Mouse (Mus musculus): ENCODE measurements at regions not wholly inside any gene's neighbourhood (a gene's known extent, or its start where the extent isn't known, plus 50 kb on each side); places are given as distances from the start of the nearest gene placed in this dataset.
"Not testable (repeated sequence)": the region's sequence is repeated elsewhere in the genome, so short reads cannot be mapped to it uniquely, and the experiment has no call there.

DNA sequence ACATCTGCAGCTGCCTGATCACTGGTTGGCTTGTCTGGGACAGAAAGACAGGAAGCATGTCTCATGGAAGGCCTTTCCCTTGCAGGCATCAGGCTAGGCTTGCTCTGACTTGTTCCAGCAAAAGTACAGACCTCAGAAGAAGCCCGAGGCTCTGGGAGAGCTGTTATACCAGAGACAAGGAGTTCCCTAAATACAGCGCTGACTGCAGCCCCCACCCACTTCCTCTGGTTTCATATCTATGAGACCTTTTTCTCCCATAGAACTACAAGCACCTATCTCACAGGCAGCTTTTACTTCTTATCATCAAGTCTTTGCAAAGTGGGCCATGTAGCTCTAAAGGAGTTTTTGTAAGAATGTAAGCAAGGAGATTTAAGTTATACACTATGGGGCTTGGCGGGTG lies 312.2 kb upstream of the Vmn1r3 start:
- not testable (repeated sequence) for DNase-seq (ENCODE audit: extremely low read depth, insufficient read length, low spot score)

DNA sequence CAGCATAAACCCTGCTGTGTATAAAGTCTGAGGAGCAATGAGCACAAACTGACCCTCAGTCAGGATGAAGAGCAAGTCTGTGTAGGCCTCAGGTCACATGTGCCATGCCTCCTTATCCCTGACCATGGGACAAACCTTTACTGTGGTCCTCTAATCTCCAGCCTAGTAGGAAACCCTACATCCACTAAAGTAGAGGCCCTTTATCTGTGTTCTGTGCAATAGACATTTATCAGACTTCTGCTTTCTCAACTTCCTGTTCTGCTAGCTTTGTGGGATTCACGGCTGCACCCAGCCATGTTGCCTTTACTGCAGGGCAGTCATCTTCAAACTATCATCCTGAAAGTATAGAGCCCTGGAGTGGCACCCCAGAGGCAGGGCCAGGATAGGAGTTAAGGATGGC lies 310.8 kb upstream of the Vmn1r3 start:
- not testable (repeated sequence) for DNase-seq (ENCODE audit: extremely low read depth, insufficient read length, low spot score)

DNA sequence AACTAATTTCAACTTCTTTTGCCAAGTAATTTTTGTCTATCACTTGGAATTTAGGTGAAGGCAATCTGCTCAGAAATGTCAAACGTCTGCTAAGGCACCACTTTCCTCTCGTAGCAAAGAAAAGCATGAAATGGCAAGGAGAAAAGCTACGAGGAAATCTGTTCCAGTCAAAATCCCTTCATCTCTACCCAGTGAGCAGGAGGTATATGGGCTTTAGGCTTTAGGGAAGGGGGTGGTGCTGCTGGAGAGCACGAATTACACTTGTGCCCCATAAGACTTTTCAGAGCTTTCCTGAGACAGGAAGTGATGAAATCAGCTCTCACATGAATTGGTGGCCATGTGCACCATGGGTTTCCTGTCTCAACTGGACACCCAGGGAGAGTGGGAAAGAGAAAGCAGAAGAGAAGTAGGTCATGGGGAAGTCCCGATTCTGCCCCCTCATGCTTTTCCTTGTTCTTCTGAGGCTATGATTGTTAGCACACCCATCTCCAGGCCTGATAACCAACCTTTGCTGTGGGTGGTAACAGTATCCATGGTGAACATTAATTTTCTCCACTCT lies 309.0 kb upstream of the Vmn1r3 start:
- DNase-seq (ENCODE audit: extremely low read depth, insufficient read length, low spot score) = not testable (repeated sequence)

DNA sequence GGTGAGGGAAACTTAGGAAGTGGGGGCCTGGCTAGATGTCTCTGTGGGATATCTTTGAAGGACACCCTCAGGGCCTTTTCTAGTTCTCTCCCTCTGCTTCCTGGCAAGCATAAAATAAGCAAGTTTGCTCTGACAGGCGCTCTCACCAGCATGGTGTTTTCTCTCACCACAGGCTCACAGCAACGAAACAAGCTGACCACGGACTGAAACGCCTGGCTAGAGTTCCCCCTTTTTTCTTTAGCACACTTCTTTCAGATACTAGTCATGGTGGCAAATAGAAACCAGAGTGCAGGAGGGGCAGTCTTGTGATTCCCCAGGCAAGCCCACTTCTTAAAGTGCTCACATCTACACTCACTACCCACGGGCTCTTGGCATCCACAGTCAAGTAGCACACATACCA lies 305.7 kb upstream of the Vmn1r3 start:
- not testable (repeated sequence) for DNase-seq (ENCODE audit: extremely low read depth, insufficient read length, low spot score)

DNA sequence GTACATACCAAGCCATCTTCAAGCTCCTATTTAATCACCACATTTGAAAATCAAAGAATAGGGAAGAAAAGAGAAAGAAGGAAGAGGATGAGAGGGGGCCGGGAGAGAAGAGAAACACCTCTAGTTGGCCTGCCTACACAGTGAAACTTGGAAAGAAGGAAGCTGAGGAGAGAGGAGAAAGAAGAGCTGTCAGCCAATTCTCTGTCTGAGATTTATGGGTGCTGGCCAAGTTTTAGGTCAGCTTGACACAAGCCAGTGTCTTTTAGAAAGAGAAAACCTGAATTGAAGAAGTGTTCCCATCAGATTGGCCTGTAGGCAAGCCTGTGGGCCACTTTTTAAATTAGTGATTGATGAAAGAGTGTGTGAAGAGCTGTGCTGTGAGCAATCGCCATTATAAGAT lies 296.9 kb upstream of the Vmn1r3 start:
- no peak for DNase-seq (ENCODE audit: extremely low read depth, insufficient read length, low spot score)

DNA sequence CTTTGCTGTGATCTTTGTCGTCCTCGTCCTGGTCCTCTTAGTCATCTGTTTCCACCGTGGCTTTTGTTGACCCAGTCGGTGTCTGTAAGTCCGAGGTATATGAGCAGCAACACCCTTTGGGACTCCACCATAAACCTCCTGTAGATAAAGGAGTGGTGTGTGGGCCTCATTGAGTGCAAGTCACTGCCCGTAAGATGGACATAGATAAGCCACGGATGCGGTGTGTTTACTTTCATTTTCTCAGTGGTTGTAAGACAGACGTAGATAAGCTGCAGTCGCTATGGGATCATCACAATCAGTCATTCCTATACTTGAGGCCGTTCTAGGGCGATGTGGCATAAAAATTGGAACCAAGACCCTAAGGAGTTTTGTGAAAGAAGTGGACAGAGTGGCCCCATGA lies 271.6 kb upstream of the Vmn1r3 start:
- no peak for DNase-seq (ENCODE audit: extremely low read depth, insufficient read length, low spot score)

DNA sequence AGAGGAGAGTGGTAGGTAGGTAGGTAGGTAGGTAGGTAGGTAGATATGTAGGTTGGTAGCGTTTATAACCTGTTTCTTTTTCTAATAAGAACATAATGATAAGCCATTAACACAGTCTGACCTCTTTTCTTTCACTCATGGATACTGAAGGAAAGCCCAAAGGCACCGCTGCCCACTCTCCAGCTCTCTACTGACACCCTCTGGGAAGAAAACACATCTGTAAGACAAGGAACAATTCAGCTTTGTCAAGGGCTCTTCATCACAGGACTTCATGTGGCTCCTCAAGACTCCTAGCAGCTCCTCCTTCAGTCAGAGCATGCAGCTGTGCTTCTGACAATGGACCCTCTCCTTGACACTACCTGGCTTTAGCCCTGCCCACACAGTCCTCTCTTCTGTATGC lies 252.2 kb upstream of the Vmn1r3 start:
- not testable (repeated sequence) for DNase-seq (ENCODE audit: extremely low read depth, insufficient read length, low spot score)

DNA sequence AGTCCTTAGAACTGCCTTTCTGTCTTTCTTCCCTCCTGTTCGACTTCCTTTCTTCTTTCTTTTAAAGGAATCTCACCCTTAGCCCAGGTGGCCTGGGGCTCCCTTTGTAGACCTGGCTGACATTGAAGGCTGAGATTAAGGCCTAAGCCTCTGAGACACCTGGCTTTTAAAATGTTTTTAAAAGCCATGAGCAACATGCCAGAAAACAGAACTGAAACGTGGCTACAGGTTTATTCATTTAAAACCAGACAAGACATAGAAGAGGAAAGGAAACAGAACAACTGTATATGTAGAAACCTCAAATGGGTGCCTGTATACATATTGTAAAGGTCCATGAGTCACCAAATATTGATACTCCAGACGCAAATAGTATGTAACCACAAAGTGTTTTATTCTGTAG lies 242.8 kb upstream of the Vmn1r3 start:
- DNase-seq (ENCODE audit: extremely low read depth, insufficient read length, low spot score) = no peak

DNA sequence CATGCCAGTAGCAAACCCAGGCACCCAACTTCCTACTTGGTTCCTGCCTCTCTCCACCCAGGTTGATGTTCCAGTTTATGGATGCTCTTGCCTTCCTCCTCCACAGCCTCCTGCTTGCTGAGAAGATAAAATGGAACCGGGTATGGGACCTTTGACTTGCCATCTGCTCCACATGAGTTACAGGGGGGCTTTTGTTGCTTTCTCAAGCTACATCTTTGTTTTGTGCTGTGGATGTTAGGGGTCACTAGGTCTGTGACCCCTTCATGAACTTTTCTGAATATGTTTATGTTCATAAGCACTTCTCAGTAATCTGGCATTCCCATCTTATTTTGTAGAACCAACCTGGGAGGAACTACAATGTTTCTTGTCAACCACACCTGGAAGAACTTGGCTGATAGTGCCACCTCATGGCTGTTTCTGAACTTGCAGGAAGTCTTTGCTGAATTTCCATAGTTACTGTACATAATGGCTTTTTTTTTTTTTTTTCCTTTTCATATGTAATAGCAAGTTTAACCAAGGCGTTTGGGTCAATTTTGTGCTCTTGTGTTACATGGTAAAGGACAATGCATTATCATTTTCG lies 234.9 kb upstream of the Vmn1r3 start:
- no peak for DNase-seq (ENCODE audit: extremely low read depth, insufficient read length, low spot score)

DNA sequence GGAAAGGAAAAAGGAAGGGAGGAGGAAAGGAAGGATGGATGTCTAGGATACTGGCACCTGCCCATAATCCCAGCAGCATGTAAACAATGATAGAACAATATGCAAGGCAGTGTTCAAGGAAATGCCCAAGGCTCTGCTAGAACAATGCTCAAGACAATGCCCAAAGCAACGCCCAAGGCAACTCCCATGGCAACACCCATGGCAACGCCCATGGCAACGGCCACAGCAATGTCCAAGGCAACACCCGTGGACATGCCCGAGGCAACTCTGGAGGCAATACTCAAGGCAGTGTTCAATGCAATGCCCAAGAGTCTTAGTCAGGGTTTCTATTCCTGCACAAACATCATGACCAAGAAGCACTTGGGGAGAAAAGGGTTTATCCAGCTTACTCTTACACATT lies 231.5 kb upstream of the Vmn1r3 start:
- peak; percentile 15 for DNase-seq (ENCODE audit: extremely low read depth, insufficient read length, low spot score)

DNA sequence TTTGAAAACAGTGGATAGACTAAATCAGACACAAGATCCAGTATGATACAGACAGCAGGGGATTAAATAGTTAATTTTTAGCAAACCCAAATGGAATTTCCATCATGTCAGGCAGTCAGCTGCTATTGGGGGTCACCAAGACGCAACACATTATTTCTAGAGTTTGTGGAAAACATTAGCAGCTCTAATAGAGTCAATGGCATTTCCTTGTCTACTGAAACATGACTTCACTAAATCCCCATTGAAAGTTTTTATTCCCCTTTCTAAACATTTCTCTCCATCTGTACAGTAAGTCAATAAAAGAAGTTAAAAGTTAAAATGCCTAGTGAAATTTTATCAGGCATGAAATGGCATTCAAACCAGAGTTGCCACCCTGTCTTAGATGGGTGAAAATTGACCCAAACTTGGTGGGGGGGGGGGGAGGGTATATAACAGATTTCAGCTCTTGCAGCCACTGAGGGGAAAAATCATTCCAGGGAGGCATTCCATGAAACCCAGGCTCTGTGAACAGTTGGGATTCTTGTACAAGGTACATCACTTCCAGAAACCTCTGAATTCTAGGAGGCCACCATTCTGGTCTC lies 229.4 kb upstream of the Vmn1r3 start:
- not testable (repeated sequence) for DNase-seq (ENCODE audit: extremely low read depth, insufficient read length, low spot score)

DNA sequence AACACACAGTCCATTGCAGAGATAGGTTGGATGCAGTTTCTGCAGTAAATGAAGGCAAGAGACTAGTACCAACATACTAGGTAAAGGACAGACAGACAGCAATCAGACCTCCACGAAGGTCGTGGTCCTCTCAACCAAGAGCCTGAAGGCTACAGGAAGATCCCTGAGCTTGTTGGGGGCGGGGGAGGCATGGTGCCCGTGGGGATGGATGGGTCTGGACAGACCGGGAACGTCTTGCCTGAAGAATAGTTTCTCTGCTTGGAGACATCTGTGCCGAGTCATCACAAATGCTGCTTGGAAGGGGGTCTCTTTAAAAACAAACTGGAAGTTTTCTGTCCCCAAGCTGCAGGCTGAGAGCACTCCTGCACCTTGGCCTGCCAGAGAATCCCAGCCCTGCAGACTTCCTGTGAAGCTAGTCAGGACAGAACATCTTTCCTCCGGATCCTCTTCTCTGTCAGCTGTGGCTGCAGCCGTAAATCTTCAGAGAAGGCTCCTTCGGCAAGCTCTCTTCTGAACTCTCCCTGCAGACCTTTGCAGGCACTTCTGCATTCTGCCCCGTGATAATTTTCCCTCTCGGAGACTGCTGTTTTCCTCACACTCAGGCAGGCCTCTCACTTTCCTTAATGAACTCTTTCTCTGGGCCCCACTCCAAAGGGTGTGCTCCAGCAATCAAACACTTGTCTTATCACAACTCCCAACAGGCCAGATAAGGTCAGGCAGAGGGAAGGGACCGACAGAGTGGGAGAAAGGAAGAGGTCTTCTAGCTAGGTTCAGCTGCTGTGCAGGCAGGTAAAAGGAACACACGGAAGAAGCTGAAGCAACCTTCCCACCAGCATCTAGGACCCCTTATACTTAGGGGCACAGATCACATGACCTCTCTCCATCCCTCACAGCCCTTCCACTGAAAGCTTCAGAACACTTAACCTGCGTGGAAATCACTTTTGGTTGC lies 228.6 kb upstream of the Vmn1r3 start:
- no peak for DNase-seq (ENCODE audit: extremely low read depth, insufficient read length, low spot score)

DNA sequence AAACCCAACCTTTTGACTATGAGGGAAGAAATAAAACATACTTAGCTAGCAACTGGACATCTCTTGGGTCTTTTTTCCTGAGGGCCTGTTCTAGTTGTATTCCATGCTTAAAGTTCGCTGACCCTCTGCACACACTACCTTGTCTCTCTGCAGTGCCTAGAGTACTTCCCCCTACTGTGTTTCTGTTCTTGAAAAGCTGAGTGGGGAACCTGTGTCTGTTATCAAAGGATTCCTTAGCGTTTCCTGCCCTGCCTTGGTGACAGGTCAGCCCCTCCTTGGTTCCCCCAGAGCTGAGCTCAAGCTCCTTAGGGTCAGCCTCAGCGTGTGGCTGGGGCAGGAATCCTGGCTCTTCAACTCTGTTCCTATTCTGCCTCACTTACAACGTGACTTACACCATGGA lies 227.2 kb upstream of the Vmn1r3 start:
- DNase-seq (ENCODE audit: extremely low read depth, insufficient read length, low spot score) = not testable (repeated sequence)

DNA sequence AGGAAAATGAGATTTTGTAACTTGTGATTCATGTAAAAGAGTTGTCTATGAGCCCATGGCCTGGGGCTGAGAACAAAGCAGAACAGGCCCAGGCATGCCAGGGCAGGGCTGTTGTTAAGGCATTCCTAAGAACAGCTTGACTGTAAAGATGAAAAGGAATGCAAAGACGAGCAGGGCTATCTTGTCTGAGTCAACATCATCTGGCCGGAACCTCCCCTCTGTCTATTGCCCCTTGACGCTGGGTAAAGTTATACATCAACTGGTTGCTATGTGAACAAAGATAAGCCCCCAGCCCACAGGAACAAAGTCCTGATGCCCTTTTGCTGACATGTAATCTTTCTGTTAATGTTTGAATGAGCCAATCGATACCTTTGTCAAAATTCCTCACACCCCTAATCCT lies 217.7 kb upstream of the Vmn1r3 start:
- DNase-seq (ENCODE audit: extremely low read depth, insufficient read length, low spot score) = not testable (repeated sequence)

DNA sequence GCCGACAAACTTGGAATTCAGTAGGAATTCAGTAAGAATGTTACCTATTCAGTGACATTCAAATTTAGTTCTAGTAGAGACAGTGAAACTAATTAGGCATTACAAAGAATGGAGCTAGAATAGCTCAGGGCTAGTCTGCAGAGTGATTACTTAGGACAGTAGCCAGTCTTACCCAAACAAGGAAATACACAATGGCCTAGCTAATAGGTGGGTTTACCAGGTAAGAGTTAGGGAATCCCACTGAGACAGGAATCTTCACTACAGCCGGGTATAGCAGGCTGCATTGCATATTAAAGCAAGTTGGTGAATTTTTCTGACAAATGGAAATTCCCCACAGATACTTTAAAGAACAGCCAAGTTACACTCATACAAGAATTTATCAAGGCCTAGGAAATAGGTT lies 216.6 kb upstream of the Vmn1r3 start:
- DNase-seq (ENCODE audit: extremely low read depth, insufficient read length, low spot score) = not testable (repeated sequence)

DNA sequence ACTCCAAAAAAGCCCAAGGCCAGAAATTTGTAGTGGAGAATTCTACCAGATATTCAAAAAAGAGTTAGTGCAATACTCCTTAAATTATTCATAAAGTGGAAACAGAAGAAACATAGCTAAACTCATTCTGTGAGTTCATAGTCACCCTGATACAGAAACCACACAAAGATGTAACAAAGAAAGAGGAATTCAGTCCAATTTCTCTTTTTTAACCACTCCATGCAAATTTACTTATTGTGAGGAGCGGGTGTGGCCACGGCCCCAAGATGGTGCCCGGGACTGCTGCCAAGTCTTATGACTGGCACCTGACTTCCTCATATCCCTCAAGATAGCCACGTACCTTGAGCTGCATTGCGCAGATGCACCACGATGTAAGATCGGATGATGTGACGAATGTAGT lies 206.4 kb upstream of the Vmn1r3 start:
- DNase-seq (ENCODE audit: extremely low read depth, insufficient read length, low spot score) = not testable (repeated sequence)

DNA sequence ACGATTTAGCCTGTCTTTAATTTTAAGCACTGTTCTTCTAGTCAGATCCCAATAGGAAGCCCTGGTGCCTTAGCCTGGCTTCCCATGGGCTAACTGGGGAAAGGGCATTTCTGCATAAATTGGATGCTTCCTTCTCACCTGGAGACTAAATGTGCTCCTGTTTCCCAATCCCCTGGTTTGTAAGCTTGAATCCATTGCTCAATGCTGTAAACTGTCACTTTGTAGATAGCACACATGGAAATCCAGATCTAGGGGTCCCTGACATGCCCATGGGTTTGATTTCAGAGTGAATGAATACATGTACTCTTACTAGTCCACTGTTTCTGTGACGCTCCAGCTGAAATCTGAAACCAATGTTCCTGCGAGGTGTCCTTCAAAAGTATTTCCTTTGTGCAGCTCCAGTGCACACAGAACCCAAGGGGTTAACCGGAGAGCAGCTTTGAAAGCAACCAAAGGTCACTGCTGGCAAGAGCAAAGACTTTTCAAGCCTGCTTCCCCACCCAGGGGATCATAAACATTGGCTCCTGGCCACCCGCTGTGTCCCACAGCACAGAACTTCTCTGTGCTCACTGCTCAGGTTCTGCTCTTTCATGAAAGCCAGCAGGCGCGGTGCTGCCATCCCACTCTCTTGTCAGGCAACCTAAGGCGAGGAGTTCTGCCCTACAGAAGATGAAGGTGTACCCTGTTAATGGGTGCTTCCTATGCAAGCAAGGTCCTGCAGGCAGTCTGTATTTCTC lies 188.0 kb upstream of the Vmn1r3 start:
- not testable (repeated sequence) for DNase-seq (ENCODE audit: extremely low read depth, insufficient read length, low spot score)

DNA sequence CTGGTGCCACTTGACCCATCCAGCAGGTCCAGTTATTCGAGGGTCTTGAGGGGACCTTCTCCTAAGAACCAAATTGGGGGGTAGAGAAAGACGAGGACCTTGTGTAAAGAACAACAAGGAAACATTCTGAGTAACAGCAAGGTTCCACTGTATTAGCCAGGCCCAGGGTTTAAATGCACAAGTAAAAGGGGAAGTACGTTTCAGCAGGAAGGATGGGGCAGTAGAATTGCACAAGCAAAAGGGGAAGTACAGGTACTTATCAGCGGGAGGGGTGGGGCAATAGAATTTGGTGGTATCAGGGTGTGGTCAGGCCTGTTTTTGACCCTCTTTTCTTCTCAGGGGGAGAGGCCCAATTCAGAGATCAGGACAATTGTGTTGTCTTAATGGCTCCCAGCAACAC lies 182.9 kb upstream of the Vmn1r3 start:
- DNase-seq (ENCODE audit: extremely low read depth, insufficient read length, low spot score) = not testable (repeated sequence)

DNA sequence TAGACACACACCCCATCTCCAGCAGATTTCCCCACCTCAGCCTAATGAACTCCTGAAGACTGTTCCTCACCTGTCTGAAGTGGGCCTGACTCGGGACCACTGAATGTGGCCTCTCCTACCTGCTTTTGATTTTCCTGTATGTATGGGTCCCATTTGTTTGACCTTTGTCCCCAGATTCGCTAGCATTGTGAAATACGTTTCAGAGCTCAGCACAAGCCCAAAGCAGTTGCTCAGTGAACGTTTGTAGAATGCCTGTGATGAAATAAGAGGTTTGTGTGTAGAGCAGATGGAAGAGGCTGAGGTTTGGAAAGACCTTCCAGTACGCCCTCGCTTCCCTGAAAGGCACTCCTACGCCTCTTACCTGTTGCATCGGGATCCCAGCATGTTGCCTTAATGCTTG lies 158.3 kb upstream of the Vmn1r3 start:
- DNase-seq (ENCODE audit: extremely low read depth, insufficient read length, low spot score) = not testable (repeated sequence)

DNA sequence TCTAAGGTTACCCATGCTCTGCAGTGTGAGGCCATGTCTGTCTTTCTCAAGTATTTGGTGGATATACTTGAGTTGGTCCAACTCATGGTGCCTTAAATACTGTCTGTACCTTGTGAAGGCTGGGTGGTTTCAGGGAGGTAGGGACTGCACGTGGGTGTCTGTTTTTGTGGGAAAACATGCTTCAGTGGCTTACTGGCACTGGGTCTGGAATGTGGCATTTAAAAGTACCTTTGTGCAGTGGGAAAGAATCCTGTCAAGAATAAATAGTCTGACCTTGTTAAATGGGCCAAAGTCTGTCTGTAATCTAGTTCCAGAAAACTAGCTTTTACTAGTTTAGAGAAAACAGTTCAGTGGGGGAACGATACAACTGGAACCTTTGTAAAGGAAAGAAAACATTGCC lies 157.5 kb upstream of the Vmn1r3 start:
- not testable (repeated sequence) for DNase-seq (ENCODE audit: extremely low read depth, insufficient read length, low spot score)

DNA sequence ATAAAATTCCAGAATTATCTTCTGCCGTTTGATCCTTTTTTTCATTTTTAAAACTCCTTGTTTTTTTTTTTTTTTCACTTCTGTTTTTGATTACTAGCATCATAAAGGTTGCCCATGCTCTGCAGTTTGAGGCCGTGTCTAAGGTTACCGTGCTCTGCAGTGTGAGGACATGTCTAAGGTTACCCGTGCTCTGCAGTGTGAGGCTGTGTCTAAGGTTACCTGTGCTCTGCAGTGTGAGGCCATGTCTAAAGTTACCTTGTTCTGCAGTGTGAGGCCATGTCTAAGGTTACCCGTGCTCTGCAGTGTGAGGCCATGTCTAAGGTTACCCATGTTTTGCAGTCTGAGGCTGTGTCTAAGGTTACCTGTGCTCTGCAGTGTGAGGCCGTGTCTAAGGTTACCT lies 157.0 kb upstream of the Vmn1r3 start:
- DNase-seq (ENCODE audit: extremely low read depth, insufficient read length, low spot score) = not testable (repeated sequence)
